Mouse (Mus musculus) limb, embryonic 13.5 days (tissue): ENCODE results near the gene Tfcp2. TPM values are rescaled to one million over a fixed set of nuclear protein-coding genes. Genes with fewer than 3 reads are reported as not detected.

Source experiments
- ATAC-seq: fragments of 200-750 bp; cut with Nextera tagmentation; 2 replicates; pipeline ENCODE4 v1.8.0; 2017; ENCODE audit warnings: low read depth, moderate number of reproducible peaks, moderate TSS enrichment; ENCODE audit not compliant: low FRiP score
- H3K27ac ChIP-seq: fragments of 300-500 bp; sonication (generic); 2 replicates; pipeline ENCODE4 v1.5.1; 2015; ENCODE audit warnings: inconsistent platforms, mild to moderate bottlenecking, moderate library complexity
- H3K27me3 ChIP-seq: fragments of 300-500 bp; sonication (generic); 2 replicates; pipeline ENCODE4 v1.6.1; 2015; ENCODE audit warnings: mild to moderate bottlenecking, inconsistent platforms
- H3K36me3 ChIP-seq: fragments of 300-500 bp; sonication (generic); 2 replicates; pipeline ENCODE4 v1.6.1; 2015; ENCODE audit warnings: inconsistent platforms, mild to moderate bottlenecking, moderate library complexity
- H3K4me1 ChIP-seq: fragments of 300-500 bp; sonication (generic); 2 replicates; pipeline ENCODE4 v1.6.1; 2015; ENCODE audit warnings: inconsistent platforms
- H3K4me2 ChIP-seq: fragments of 300-500 bp; sonication (generic); replicated peaks from 2 replicates; pipeline ENCODE4 v1.6.1; 2015; ENCODE audit warnings: inconsistent platforms, mild to moderate bottlenecking, moderate library complexity
- H3K4me3 ChIP-seq: fragments of 300-500 bp; sonication (generic); 2 replicates; pipeline ENCODE4 v1.5.1; 2015; ENCODE audit warnings: moderate library complexity, mild to moderate bottlenecking, inconsistent platforms
- H3K9ac ChIP-seq: fragments of 300-500 bp; sonication (generic); 2 replicates; pipeline ENCODE4 v1.6.1; 2015; ENCODE audit warnings: mild to moderate bottlenecking, inconsistent platforms
- H3K9me3 ChIP-seq: fragments of 300-500 bp; sonication (generic); 2 replicates; pipeline ENCODE4 v1.6.1; 2016; ENCODE audit warnings: inconsistent platforms
- WGBS: fragments of 180-500 bp; shearing (Covaris S2); methylation state at CpG from one replicate; pipeline ENCODE4 v1.1.7; 2015; 5-methylcytosine and 5-hydroxymethylcytosine counted together
- polyA plus RNA-seq: library from polyadenylated mRNA; unstranded; fragments of >200 nt; fragmentation: Nextera tagmentation; extraction: Ambion mirVana; gene quantifications from 2 replicates; pipeline ENCODE4 v1.2.1, GENCODE M21; 2015

Tfcp2 gene
- polyA plus RNA-seq = 36.2 and 36.3 TPM in 2 replicates

DNA sequence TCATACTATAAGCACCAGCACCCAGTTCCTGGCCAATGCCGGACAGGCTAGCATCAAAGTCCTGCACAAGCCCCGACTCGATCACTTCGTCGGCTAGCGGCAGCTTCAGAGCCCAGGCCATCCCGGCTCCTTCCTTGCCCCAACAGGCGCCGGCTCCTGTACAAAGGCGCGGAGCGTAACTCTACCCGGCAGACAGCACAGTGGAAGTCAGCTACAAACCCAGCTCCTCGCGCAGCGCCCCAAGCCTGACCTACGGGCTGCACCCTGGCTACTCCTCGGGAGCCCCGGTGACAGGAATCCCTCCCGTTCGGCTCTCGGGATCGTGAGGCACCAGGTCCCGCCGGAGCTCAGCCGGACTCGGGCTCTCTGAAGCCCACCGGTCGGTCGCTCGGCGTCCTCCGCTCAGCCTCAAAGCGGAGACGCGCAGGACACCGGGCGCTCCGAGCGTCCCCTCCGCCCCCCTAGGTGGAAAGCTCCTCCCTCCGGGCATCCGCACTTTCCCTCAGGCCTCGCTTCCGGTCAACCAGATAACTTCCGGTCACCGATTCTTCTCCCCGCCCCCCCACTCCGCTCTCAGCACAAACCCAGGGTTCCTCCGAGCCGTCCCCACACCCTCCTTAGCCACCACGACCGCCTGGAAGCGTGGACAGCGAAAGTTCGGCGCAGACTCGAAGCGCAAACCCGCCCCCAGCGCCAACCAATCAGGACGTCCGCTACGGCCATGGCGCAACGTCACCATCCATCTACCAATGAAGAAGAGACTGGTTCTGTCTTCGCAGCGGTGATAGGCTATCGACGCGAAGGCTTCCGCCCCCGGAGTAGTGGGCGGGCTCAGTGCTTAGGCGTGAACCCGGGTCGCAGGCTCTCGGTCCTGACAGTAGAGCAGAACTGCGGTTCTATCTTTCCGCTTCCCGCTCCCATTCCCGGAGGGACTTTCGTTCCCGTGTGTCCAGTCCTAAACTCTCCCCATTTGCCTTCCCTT, at the start of gene Tfcp2:
Gene Tfcp2 (minus strand): TSS at position 683 of the 982 bp plus-strand sequence.
- Histone ChIP-seq H3K4me1 (peaks cover 14% of the 10 kb centered on the region), H3K36me3 (peaks cover 32% of the 10 kb centered on the region), H3K27me3 (no peaks in the 10 kb centered on the region), H3K27ac (peak within 1 kb of the TSS; percentile 90), H3K9ac (peak within 1 kb of the TSS; percentile 93), H3K4me3 (peak within 1 kb of the TSS; percentile 83), H3K9me3 (0 out of 2 replicates have a peak, but pooled peaks cover 3% of the 10 kb centered on the region), H3K4me2 (peak within 1 kb of the TSS; percentile 80)
- peak; percentile 100 for ATAC-seq
- WGBS = under 1% methylated on average over 84 of the region's 84 CpGs

DNA sequence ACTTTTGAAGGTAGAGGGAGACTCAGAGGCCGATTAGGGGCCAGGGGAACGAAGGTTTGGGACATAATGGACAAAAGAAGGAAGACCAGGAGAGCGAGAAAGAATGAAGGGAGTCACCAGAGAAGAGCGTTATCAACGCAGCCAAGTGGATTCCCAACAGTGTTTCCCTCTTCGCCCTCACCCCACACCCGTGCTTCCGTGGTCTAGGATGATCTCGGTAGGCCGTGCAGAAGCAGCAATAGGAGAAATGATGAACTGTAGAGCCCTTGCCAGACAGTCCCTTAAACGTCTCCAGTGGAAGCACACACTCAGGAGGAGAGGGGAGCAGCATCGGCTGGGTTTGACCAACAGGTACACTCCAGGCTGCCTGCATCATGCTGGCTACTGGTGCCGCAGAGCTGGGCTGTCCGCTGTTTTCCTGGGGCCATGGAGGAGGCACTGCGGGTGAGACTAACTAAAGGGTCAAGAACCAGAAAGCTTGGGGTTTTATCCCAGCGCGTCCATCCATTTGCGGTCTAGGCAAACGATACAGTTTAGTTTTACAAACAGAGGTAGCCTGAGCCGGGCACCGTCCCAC, 49.0 kb upstream of the Tfcp2 start:
- Histone ChIP-seq H3K4me1 (peaks cover 23% of the 10 kb centered on the region), H3K4me2 (peak overlapping the region; percentile 94), H3K9ac (peak overlapping the region; percentile 82), H3K9me3 (no peaks in the 10 kb centered on the region), H3K27me3 (peaks cover 62% of the 10 kb centered on the region), H3K4me3 (peak overlapping the region; percentile 78), H3K27ac (no peak overlapping the region), H3K36me3 (no peaks in the 10 kb centered on the region)
- WGBS = 10% methylated on average over 21 of the region's 21 CpGs
- ATAC-seq = no peak

DNA sequence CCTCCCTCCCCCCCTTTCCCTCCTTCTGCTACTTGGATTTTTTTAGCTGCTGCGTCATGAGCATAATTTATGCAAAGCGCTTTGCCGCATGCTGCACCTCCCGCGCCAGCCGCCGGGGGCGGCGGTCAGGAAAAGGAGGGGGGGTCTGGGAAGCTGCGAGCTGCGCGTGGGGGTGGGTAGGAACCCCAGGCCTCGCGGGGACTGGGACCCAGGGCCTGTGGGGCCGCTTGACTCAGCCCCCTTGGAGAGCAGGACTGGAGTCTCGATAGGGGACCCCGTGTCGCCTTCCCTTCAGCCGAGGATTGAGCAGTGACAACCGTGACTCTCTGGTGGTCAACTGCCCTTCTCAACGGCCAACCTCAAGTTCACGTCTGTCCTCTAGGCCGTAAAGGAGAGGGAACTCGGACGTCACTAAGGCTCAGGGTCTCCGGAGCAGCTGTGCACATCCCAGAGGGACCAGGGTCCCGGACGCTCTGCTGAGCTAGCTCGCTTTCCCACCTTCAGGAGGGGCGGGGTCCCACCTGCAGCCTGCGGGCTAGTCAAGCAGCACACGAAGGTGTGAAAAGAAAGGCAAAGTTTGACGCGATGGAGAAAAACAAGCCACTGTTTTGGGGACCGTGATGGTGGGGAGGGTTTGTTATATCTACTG, 48.4 kb upstream of the Tfcp2 start:
- Histone ChIP-seq H3K27ac (no peak overlapping the region), H3K4me2 (peak overlapping the region; percentile 94), H3K36me3 (no peaks in the 10 kb centered on the region), H3K4me3 (peak overlapping the region; percentile 78), H3K27me3 (peaks cover 56% of the 10 kb centered on the region), H3K4me1 (peaks cover 23% of the 10 kb centered on the region), H3K9ac (peak overlapping the region; percentile 82), H3K9me3 (no peaks in the 10 kb centered on the region)
- peak; percentile 57 for ATAC-seq
- 1% methylated on average over 31 of the region's 35 CpGs for WGBS

DNA sequence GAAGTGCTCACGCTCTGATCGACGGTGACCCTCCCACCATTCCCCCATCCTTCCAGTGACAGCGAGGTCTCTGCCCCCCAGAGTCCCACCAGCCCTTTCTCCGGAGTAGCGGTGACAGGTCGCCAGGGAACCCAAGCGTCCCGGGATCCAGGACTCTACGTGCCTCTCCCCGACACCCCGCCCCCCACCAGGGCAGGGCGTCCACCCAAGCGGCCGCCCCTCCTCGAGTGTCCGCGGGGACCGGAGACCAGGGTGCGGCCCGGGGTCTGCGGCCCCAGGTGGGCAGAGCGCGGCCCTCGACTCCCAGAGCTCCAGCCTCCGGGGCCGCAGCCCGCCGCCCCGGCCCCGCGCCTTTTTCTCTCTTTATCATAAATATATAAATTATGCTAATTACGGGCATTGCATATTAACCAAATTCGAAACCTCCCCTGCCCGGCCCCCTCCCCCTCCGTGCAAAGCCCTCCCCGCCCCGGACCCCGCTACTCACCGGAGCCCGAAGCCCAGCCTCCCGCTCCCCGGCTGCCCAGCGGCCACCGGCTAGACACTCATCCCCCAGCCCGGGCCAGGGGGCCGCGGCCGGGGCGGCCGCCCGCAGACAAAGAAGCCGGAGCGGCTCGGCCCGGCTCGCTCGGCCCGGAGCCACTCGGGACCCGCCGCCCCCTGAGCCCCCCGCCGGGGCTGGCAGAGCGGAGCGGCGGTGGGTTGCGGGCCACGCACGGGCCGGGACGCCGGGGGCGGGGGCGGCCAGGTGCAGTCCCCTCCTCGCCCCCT, 47.7 kb upstream of the Tfcp2 start, which contains the start of gene Pou6f1:
Gene Pou6f1 (minus strand): TSS at position 709 of the 771 bp plus-strand sequence.
- peaks cover 49% of the 10 kb centered on the region for H3K27me3 ChIP-seq
- H3K4me3 ChIP-seq = peak within 1 kb of the TSS; percentile 78
- peaks cover 19% of the 10 kb centered on the region for H3K4me1 ChIP-seq
- H3K4me2 ChIP-seq = peak within 1 kb of the TSS; percentile 94
- no peaks in the 10 kb centered on the region for H3K36me3 ChIP-seq
- peak within 1 kb of the TSS; percentile 82 for H3K9ac ChIP-seq
- 1% methylated on average over 71 of the region's 76 CpGs for WGBS
- no peak within 1 kb of the TSS for H3K27ac ChIP-seq
- ATAC-seq = peak; percentile 68
- no peaks in the 10 kb centered on the region for H3K9me3 ChIP-seq

DNA sequence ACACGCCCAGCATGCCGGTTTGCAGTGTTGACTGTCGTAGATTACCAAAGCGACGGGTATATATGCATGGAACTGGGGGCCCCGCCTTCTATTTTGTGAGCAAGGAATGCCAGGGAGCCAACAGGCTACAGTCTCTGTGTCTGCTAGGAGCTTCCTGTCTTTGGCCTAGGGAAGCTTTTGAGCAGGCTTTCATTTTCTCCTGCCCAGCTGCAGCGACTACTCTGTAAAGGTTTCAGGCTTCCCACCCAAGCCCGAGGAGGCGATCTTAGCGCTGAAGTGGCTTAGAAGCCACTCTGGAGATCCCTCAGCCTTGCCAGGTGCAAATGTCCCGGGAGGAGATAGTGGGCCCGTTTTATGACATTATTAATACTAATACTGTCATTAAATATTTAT, 47.1 kb upstream of the Tfcp2 start:
- no peak for ATAC-seq
- Histone ChIP-seq H3K27ac (no peak overlapping the region), H3K4me1 (peaks cover 19% of the 10 kb centered on the region)

DNA sequence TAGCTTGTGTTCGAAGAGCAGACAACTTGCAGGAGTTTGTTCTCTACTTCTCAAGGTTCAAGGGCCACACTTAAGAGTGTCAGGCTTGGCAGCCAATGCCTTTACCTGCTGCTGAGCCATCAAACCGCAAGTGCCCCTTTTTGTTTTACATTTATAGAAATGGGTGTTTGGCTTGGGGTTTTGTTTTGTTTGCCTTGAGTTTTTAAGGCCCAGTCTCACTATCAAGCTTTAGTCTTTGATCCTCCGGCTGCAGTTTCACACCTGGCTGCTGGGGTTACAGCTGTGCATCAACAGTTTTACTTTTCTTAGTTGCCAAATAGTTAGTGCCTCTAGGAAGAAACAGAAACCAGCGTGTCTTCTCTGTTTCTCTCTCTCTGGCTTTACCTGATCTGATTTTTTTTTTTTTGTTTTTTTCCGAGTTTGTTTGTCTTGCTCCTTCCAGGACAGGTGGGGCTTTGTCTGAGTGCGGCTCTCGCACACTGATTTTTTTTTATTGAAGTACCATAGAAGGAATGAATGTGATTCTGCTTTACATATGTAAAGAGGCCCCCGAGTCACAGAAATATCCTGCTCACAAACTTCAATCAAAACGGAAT, 46.6 kb upstream of the Tfcp2 start:
- WGBS = 15% methylated on average over 9 of the region's 9 CpGs
- H3K4me1 ChIP-seq = peaks cover 19% of the 10 kb centered on the region
- peak overlapping the region; percentile 78 for H3K4me3 ChIP-seq
- H3K9ac ChIP-seq = peak overlapping the region; percentile 82; the same call in 1 of the 2 replicates
- H3K27ac ChIP-seq = no peak overlapping the region
- H3K36me3 ChIP-seq = no peaks in the 10 kb centered on the region
- peak overlapping the region; percentile 94 for H3K4me2 ChIP-seq
- H3K9me3 ChIP-seq = no peaks in the 10 kb centered on the region
- ATAC-seq = no peak
- peaks cover 41% of the 10 kb centered on the region for H3K27me3 ChIP-seq

More for the DNA sequence above, 47.1 kb upstream of the Tfcp2 start:
- Histone ChIP-seq H3K9ac (peak overlapping the region; percentile 82), H3K4me2 (peak overlapping the region; percentile 94), H3K4me3 (peak overlapping the region; percentile 78), H3K27me3 (peaks cover 46% of the 10 kb centered on the region), H3K9me3 (no peaks in the 10 kb centered on the region), H3K36me3 (no peaks in the 10 kb centered on the region)
- under 1% methylated on average over 12 of the region's 12 CpGs for WGBS

DNA sequence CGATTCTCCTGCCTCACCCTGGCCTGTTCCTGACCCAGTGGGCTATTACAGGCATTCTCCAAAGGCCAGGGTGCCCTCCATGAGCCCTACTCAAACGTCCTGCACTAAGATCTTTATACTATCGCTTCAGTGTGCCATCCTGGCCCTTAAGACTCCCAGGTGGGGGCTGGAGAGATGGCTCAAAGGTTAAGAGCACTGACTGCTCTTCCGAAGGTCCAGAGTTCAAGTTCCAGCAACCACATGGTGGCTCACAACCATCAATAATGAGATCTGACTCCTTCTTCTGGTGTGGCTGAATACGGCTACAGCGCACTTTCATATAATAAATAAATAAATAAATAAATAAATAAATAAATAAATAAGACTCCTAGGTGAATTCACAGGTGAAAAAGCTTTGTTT, 41.0 kb upstream of the Tfcp2 start:
- Histone ChIP-seq H3K9me3 (no peaks in the 10 kb centered on the region), H3K9ac (no peak overlapping the region), H3K4me2 (no peak overlapping the region), H3K36me3 (peaks cover under 1% of the 10 kb centered on the region; the same call in 1 of the 2 replicates), H3K27ac (no peak overlapping the region), H3K4me1 (no peaks in the 10 kb centered on the region), H3K4me3 (no peak overlapping the region), H3K27me3 (peaks cover 5% of the 10 kb centered on the region)
- ATAC-seq = no peak
- 84% methylated on average over 6 of the region's 6 CpGs for WGBS

DNA sequence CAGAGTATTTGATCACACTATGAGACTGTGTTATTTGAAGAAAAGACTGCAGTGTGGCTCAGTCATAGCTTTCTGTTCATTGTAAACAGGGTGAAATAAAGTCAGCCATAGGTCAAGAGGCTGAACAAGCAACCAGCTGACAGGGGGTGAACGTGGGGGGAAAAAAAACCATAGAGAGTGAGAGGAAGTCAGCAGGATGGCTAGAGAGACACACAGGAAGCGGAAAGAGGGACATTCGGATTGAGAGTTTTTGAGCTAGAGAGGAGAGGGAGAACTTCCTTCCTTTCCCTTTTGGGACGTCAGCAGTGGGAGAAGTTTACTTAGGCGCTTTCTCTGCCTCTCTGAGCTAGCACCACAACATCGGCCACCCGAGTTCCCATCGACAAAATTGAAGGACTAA, 38.6 kb upstream of the Tfcp2 start:
- Histone ChIP-seq H3K27ac (no peak overlapping the region), H3K9me3 (no peaks in the 10 kb centered on the region), H3K9ac (no peak overlapping the region), H3K36me3 (peaks cover 21% of the 10 kb centered on the region), H3K4me1 (no peaks in the 10 kb centered on the region), H3K4me3 (no peak overlapping the region), H3K27me3 (no peaks in the 10 kb centered on the region), H3K4me2 (no peak overlapping the region)
- no peak for ATAC-seq
- 77% methylated on average over 8 of the region's 8 CpGs for WGBS

DNA sequence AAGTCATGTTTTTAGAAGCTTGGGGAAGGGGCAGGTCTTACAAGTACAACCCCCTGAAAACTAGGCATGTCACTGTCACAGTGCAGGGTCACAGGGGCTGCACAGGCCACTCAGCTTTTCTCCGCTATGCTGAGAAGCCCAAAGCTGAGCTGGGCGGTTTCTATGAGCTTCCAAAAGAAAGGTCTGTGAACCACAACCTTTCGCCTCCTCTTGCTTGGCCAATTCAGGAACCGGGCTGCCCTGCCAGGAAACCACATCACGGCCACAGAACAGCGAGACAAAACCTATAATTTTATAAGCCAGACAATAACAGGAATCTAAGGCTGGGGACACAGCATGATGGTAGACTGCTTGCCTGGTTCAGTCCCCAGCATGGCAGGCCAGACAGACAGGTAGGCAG, 36.5 kb upstream of the Tfcp2 start:
- H3K9me3 ChIP-seq = no peaks in the 10 kb centered on the region
- no peak overlapping the region for H3K4me3 ChIP-seq
- ATAC-seq = no peak
- no peak overlapping the region for H3K27ac ChIP-seq
- H3K36me3 ChIP-seq = peaks cover 22% of the 10 kb centered on the region
- H3K9ac ChIP-seq = no peak overlapping the region
- no peak overlapping the region for H3K4me2 ChIP-seq
- WGBS = 80% methylated on average over 6 of the region's 6 CpGs
- H3K27me3 ChIP-seq = no peaks in the 10 kb centered on the region
- H3K4me1 ChIP-seq = no peaks in the 10 kb centered on the region

DNA sequence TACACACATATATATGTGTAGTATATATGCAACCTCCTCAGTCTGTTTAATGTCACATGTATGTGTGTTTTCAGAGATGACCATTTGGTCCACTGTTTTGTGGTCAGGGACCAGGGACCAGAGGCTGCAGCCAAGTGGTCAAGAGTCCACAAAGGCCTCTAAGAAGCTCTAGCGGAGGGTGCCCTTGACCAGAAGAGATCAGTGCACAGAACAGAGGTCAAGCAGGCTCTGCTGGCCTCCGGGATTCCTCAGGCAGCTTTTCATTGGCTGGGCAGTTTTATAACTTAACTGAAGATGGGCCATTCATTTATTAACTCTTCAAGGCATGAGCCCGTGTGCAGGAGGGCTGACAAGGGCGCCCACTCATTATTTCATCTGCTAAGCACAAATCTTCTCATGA, 35.4 kb upstream of the Tfcp2 start:
- ATAC-seq = no peak
- no peaks in the 10 kb centered on the region for H3K9me3 ChIP-seq
- H3K27me3 ChIP-seq = no peaks in the 10 kb centered on the region
- no peak overlapping the region for H3K9ac ChIP-seq
- no peak overlapping the region for H3K4me3 ChIP-seq
- no peak overlapping the region for H3K4me2 ChIP-seq
- 75% methylated on average over 4 of the region's 4 CpGs for WGBS
- peaks cover 22% of the 10 kb centered on the region for H3K36me3 ChIP-seq
- H3K4me1 ChIP-seq = no peaks in the 10 kb centered on the region
- H3K27ac ChIP-seq = no peak overlapping the region

DNA sequence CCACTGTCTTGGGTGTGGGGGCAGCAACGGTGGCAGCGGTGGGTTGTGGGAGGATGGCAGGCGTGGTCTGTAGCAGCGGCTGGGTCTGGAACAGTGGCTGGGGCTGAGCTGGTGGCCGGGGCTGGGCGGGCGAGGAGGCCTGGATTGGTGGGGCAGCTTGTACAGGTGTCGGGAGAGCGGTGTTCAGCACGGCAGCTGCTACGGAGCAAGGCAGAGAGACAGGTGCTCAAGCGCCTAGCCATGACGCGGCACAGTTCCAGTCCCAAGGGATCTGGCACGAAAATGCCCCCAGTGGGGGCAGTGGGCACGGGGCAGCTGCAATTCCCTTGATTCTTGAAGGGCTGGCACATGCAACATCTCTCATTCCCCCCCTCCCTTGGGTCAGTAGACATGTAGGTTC, 34.1 kb upstream of the Tfcp2 start:
- no peak overlapping the region for H3K4me3 ChIP-seq
- no peak overlapping the region for H3K4me2 ChIP-seq
- H3K27ac ChIP-seq = no peak overlapping the region
- no peak overlapping the region for H3K9ac ChIP-seq
- H3K36me3 ChIP-seq = peaks cover 22% of the 10 kb centered on the region
- no peaks in the 10 kb centered on the region for H3K27me3 ChIP-seq
- no peak for ATAC-seq
- WGBS = 92% methylated on average over 16 of the region's 16 CpGs
- H3K9me3 ChIP-seq = no peaks in the 10 kb centered on the region
- no peaks in the 10 kb centered on the region for H3K4me1 ChIP-seq
